Mouse (Mus musculus): ENCODE measurements at regions not wholly inside any gene's neighbourhood (a gene's known extent, or its start where the extent isn't known, plus 50 kb on each side); places are given as distances from the start of the nearest gene placed in this dataset.

GRCm38 (mm10) chr9:115764136-115764535 is 145.1 kb upstream of the Gadl1 start:
- TF ChIP-seq POLR2A (IDR thresholded peaks at IDR 0.05; ENCODE audit: control insufficient read depth, low read depth, low read length) (no peak), CTCF (IDR thresholded peaks at IDR 0.05; ENCODE audit: control insufficient read depth, insufficient read depth, insufficient replicate concordance, low read depth, low read length) (no peak)
